Mouse (Mus musculus) ES-Bruce4 (cell line): ENCODE data around the gene Mpzl1.

Source experiments
- CTCF ChIP-seq: IDR thresholded peaks from one replicate; pipeline ENCODE4 v1.8.1; 2011; ENCODE audit warnings: low read depth, low read length
- EP300 ChIP-seq: IDR thresholded peaks from 2 replicates; pipeline ENCODE4 v1.6.1; 2011; ENCODE audit warnings: low read depth, low read length; ENCODE audit not compliant: insufficient read depth

GRCm38 (mm10) chr1:165641786-165642771 is 7.7 kb upstream of the Mpzl1 start:
- TF ChIP-seq EP300 (no peak), CTCF (no peak)
